Mouse (Mus musculus) brain, embryonic 14.5 days (tissue): ENCODE results near the gene Csad.

ENCODE experiments used
- CTCF ChIP-seq: fragments of 200-500 bp; IDR thresholded peaks from 2 replicates; pipeline ENCODE4 v1.5.1; 2012; ENCODE audit warnings: inconsistent platforms, mild to moderate bottlenecking, moderate library complexity, borderline replicate concordance; ENCODE audit not compliant: insufficient read depth, insufficient read length; ENCODE audit errors: extremely low read depth
- POLR2A ChIP-seq: fragments of 200-500 bp; IDR thresholded peaks from 2 replicates; pipeline ENCODE4 v1.6.1; 2012; ENCODE audit warnings: mild to moderate bottlenecking, inconsistent platforms, borderline replicate concordance; ENCODE audit not compliant: poor library complexity, insufficient read depth, insufficient read length, severe bottlenecking; ENCODE audit errors: extremely low read depth

DNA sequence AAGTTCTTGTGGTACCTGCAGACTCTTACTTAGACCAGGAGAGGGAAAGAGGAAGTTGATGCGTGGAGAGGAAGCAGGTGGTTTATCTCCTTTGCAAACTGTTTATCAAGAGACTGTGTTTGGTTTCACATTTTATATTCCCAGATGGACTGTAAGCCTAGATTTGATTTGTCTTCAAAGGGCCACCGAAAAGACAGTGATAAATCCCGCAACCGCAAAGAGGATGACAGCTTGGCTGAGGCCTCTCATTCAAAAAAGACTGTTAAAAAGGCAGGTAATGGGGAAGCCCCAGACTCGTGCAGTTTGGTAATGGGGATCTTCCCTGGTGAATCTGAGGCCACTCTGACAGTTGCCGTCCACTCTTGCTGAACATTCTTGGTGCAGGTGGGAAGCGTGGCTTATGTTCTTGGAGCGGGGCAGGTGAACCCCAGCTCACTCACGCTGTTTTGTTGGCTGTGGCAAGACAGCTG lies 3.6 kb upstream of the Csad start:
- TF ChIP-seq CTCF: no peak
- no peak for TF ChIP-seq POLR2A
